Mouse (Mus musculus) ovary, adult 18-20 months (tissue): ENCODE measurements around the gene Atp6v0a4.
A peak's percentile ranks its signal among the peaks of the same experiment; 100 is the strongest.

Source experiments
- DNase-seq: peaks from one replicate; pipeline ENCODE4 v3.0.0; 2022; ENCODE audit warnings: low spot score, mixed read lengths

Atp6v0a4 gene

DNA sequence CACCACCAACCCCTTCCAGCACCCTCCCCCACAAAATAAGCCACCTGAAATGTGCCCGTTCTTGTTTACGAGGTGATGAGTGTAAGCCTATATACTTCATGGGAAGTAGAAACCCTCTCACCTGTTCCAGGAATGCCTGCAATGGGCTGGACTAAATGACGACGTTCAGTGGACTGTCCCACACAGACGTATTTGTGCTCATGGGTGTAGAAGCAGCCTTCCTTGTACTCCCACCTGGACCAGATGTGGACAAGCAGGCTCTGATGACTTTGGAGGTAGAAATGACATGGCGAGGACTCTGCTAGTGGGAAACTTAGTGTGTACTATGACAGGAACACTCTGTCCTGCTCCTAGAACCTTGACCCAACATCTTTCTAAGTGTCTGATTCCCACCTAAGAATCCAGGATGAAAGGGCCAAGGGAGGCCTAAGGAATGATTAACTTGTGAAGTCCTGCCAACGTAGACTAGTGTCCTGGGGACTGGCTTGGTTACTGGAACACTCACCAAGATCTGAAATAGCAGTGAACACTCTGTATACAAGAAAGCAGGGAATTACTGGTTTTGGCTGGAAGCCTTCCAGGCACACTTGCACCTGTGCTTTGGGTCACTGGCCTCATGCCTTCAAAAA, at the start of gene Atp6v0a4:
Gene Atp6v0a4 (minus strand): TSS at position 380 of the 629 bp plus-strand sequence.
- DNase-seq: no peak

DNA sequence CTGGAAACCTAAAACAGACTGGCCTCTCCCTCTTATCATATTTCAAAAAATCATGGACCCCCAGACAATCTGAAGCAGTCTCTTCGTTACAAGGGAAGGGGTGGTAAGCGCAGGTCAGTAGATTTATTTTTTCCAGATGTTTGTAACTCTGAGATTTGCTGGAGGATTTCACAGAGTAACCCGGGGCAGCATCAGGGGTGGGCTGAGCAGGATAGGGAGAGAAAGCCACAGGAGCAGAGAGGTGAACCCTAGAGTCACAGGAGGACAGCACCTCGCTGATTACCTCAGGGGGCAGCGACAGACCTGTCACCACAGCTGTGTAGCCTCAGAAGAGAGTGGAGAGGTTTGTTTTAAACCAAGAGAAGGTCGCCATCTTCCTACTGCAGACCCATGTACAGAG, 41.0 kb upstream of the Atp6v0a4 start:
- no peak for DNase-seq

DNA sequence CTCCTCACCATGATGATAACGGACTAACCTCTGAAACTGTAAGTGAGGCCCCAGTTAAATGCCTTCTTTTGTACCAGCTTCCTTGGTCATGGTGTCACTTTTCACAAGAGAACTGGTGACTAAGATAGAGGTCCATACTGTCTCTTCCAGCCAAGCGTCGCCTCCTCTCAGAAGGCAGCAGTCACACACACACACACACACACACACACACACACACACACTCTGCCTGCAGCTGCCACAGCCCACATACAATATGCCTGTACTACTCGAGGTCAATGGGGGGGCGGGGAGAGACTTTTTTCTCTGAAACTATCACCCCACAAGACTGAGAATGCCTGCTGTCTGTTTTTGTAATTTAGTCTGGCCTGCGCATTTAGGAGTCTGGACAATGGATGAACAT, 40.3 kb upstream of the Atp6v0a4 start:
- no peak for DNase-seq

DNA sequence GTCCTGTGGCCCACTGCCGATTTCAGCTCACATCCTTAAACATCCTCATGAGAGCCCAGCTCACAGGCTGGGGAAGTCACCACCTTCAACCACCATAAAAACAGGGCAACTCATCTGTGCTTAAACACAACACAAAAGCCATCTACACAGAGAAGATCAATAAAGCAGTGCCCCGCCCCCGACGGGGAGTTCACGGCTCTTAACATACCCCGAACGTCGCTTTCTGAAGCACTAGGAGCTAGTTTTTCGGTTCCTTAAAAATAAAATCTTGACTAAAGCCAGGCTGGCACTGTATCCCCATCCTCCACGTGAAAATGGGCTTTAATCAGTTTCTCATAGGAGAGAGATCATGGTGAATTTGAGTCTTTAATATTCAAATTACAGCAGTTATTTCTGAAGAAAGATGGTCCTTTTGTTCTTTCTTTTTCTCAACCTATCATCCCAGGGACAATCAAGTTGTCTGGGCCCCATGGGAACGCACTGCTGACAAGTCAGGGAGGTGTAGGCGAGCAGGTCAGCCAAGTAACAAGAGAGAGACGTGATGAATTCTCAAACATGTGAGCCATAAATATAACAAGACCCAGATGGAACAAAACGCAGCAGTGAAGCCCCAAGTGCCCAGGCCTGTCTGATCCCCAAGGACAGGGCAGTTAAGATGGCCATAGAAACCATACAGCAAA, 38.6 kb upstream of the Atp6v0a4 start:
- no peak for DNase-seq

DNA sequence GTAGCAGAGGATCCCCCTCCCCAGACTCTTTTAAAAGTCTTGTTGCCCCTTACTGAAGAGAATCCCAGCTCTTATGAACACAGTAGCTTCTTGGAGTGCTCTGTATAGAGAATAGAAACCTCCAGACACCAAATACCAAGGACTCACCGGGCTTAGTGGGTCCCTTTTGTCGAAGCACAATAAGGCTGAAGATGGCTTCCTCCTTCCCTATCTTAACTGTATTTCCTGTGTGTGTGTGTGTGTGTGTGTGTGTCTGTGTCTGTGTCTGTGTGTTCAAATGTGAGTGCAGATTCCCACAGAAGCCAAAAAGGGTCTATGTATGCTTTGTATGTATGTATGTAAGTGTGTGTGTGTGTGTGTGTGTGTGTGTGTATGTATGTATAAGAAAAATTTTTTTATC, 36.2 kb upstream of the Atp6v0a4 start:
- no peak for DNase-seq

DNA sequence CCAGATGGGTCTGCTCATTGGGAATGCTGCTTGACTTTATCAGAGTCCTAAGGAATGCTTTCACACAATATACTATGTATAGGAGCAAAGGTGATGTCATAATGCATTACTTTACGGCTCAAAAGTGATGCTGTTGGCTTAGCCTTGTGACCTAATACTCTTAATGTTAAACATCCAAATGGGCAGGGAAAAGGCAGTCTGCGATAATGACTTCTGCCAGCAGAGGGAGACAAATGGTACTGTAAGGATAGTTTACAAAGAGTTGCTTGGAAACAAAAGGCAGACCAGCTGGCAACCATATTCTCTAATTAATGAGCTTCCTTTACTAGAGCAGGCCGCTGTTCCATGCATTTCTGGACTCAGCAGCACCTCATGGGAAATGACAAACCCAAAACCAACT, 35.7 kb upstream of the Atp6v0a4 start:
- DNase-seq: peak; percentile 27

DNA sequence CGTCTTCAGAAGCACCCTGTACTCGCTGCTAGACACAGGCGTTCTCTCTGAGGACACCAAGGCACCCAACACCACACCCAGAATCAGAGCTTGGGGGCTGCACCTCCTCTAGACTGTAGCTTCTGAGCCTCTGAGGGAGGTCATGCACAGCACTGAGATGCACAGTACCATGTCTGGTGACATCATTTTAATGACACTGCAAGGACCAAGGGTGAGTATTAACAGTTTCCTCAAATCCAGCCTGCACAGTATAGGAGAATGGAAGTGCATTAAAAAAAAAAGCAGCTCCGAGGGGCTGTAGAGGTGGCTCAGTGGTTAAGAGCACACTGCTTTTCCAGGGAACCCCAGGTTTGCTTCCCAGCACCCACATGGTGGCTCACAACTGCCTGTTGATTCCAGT, 35.2 kb upstream of the Atp6v0a4 start:
- no peak for DNase-seq

DNA sequence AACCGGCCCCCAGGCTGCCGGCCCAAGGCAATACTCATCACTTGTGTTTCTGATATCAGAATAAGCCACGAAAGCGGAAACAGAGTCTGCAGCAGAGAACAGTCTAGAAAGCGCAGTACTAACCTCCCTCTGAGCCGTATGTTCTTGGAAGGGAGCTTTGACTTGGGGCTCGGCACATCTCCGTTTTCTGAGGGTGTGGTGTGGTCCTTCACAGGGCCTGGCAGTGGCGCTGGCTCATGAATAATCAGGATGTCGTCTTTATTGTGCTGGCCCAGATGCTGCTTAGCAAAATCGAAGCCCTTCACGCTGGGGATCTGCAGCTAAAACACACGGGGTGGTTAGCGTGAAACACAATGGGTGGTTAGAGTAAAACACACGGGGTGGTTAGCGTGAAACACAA, 33.5 kb upstream of the Atp6v0a4 start:
- DNase-seq: no peak

DNA sequence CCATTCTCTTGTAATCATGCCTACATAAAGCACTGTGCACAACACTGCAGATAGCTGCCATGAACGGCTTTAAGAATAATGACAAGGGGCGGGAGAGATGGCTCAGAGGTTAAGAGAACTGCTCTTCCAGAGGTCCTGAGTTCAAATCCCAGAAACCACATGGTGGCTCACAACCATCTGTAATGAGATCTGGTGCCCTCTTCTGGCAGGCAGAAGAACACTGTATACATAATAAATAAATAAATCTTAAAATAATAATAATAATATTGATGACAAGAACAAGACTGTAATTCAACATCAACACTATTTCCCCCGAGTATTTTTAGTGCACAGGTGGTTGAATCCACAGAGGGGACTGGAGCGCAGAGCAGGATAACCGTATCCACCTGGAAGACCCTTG, 31.8 kb upstream of the Atp6v0a4 start:
- no peak for DNase-seq

DNA sequence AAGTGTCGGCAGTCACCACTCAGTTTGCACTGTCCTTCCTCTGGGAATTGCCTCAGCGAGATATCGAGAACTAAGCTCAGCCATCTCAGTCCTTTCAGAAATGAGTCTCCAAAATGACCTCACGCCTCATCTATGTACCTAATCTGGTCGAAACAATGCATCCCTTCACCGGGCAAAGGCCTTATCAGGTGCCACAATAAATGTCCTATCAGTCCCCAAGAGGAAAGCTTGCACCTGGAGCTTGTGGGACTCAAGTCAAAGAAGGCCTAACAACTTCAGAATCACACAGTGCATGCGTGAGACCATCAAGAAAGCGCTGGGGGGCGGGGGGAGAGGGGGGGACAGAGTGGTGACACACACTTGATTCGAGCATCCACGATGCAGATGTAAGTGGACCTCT, 27.9 kb upstream of the Atp6v0a4 start:
- no peak for DNase-seq

DNA sequence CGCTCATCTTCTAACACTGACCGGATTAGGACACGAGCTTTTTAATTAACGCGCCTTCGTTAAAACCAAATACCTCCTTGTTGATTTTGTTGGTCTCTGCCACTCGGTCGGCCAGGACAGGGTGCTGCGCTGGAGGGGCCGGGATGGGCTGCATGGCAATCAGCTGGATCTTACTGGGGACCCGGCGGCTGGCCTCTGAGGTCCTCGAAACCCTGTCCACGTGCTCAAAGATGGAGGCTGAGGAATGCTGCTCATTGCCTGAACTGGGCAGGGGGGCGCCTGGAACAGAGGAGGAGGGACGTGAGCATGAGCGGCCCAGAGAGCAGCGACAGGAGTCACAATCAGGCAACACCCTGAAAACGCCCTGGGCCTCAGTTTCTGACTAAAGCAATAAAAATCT, 25.1 kb upstream of the Atp6v0a4 start:
- no peak for DNase-seq

DNA sequence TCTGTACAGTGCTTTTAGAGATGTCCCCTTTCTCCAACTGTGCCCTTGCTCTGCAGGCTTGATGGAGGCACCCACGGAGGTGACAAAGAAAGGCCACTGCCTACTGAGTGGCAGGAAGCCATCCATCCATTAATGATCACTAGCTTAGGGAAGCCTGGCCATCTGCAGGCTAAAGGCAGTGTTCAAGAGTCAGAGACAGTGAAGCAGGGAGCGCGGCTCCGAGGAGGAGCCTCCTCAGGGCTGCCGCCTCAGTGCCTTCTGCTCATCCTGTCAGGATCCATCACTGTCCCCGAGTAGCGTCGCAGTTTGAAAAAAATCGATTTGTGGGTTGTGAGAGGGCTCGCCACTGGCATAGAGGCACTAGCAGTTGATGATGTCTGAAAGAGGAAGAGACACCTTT, 24.2 kb upstream of the Atp6v0a4 start:
- no peak for DNase-seq

DNA sequence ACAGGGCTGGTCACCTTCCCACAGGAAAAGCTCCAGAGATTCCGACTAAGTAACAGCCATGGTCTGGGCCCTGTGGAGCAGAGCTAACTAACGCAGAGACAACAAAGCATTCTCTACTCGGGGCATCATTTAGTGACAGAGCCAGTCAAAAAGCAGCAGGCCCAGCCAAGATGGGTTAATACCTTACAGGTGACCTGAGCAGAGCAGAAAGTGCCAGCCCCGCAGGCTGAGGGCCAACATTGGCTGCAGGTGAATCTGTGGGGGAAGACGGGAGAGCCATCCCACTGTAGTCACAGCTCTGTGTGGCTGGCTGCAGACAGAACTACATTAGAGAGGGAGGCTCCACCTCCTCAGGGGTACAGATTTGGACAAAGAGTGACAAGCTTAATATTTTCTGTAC, 22.9 kb upstream of the Atp6v0a4 start:
- no peak for DNase-seq

DNA sequence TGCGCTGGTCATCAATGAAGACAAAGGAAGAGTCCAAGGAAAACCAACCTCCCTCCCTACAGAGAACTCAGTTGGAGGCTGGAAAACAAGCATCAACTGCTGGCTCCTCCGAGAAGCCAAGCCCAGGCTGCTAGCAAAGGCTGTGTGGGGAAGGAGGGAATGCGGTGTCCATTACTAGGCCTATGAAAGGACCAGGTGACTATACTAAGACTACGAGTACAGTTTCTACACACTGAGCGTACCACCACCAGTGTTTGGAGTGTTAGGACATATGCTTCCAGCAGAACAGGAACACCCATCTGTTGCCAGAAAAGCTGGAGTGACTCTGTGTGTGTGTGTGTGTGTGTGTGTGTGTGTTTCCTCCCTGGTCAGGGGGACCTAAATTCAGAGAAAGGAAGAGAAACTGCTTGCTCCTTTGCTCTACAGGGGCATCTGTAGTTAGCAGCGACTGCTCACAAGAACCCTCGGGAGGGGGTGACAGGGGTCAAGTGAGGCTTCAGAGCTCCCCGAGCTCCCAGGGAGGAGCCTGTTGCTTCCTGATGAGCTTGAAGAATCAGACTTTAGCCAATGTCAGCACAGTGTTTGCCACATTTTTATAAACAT, 21.2 kb upstream of the Atp6v0a4 start:
- DNase-seq: no peak

DNA sequence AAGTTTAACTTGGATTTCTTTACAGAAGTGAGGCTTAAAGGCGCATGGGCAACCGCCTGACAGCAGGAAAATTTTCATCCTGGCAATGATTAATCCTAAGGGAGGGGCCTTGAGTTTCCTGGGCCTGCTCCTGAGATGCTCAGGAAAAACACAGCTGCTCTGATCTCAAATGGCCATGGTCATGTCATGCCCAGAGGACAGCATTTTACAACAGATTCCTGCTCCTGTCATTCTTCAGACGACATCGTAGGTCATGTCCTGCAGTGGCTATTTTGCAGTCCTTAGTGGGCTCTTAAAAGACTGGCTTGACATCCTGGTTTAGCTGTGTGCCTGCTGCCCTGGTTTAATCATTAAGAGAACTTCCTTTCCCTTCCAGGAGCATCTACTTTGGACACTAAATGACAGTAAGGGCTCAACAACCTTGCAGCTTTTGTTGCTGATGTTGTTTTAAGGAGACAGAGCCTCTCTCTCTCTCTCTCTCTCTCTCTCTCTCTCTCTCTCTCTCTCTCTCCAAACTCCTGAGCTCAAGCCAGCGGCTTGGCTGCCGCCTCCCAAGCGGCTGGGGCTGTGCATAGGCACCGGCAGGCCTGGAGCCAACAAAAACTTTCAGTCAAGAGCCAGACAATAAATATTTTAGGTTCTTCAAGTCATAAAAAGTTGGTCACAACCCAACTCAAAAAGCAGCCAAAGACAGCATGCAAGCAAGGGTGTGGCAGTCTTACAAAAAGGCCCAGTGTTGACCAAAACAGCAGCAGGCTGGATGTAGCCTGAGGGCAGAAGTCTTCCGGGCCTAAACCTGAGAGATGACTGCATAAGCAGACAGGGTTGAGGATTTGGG, 20.0 kb upstream of the Atp6v0a4 start:
- peak; percentile 48 for DNase-seq

DNA sequence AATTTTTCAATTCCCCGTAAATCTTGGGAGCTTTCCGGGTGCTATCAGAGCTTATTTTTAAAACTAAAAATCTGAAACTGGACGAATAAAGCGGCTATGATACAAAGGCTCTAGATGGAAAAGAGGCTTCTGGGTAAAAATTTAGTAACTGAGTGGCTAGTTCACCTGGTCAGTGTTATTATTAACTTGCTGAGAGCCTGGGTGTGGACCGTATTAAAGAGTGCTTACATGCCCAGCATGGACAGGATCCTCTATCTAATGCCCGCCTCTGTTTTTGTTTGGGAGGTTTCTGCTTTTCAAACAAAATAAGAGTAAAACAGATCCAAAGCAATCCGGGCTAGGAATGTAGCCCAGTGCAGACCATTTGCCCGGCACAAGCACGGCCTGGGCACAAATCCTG, 16.0 kb upstream of the Atp6v0a4 start:
- DNase-seq: no peak

DNA sequence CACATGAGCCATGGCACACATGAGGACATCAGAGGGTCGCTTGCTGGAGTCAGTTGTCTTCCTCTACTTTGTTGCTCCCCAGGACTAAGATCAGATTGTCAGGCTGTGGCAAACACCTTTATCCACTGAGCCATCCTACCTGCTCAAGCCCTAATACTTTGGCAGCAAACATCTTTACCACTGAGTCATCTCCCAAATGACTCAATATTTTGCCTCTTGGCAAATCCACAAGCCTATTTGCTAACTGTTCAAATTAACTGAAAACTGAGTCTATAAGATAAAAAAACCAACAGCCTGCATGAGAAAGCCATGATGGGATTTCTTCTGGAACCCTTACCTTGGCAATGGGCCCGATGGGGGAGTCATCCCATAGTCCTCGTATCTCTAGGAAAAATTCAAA, 14.7 kb upstream of the Atp6v0a4 start:
- DNase-seq: no peak

DNA sequence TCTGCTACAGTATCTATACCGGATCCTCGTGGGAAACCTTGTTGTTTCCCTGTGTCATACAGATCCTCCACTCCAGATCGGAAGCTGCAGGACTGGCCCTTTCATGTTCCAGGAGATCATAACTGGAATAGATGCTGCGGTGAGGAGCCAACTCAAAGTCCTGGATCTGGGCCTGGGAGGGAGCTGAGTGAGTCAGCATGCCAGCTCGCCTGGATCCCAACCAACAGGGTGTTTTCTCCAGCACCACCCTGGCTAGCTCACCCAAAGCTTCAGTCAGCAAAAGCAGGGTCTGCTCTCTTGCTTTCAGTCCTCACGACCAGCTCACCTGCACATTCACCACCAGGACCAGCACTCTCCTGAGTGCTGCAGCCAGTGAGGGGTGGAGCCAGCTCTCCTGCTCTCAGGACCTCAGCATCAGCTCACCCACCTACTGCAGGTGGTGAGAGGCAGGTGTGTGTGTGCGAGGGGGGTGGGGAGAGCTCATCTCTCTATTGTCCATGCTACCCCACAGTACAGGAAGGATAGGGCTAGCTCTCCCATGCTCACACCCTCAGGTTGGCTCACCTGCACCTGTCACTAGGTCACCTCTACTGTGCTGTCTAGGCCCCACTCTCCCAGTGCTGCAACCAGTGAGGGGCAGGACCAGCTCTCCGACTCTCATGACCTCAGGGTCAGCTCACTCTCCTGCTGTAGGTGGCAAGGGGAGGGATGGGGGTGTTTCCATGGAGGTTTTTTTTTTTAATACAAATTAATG, 10.6 kb upstream of the Atp6v0a4 start:
- no peak for DNase-seq

DNA sequence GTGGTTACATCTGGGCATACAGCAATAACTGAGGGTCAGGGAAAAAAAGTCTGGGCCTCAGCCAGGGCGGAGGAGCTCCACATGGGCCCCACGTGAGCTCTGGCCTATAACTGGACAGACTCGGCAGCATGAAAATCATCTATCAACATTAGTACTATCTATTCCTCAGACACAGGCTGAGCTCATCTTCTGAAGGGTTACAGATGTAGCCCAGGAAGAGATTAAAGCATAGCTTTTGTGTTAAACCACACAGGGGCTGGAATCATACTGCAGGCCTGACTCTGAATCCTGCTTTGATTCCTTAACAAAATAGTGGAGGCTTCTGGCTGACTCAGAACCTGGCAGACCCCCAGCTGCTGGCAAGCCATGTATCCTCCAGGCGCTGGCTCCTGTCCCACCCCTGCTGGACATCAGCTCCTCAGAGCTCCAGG, 7.4 kb upstream of the Atp6v0a4 start:
- peak; percentile 57 for DNase-seq

DNA sequence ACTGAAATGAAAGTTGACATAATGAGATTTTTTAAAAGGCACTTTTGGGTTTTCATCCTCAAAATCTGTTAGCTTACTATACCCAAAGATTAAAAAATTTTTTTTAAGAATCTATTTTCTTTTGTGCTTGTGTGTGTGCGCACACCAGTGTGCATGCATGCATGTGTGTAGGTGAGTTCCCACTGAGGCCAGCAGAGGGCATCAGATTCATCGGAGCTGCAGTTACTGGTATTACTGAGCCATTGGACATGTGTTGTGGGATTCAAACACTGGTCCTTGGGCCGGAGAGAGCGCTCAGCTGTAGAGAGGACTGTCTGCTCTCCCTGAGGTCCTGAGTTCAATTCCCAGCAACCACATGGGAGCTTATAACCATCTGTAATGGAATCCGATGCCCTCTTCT, 5.5 kb upstream of the Atp6v0a4 start:
- DNase-seq: no peak

DNA sequence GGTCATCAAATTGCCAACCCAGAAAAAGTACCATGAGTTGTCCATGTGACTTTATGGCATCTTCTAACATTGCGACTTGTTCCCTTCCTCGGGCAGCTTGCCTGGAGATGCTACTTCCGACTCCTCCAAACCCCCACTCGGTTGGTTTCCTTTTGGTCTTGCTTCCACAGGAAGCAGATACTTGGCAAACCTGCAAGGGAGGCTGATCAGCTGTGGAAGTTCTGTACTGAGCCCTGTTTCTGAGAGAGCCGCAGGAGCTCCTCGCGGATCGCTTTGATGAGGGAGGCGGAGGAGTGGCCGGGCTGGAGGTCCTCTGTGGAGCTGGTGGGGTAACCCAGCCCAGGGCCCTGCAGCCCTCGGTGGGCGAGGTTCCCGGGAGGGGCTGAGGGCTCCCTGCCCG, 3.7 kb upstream of the Atp6v0a4 start:
- no peak for DNase-seq

DNA sequence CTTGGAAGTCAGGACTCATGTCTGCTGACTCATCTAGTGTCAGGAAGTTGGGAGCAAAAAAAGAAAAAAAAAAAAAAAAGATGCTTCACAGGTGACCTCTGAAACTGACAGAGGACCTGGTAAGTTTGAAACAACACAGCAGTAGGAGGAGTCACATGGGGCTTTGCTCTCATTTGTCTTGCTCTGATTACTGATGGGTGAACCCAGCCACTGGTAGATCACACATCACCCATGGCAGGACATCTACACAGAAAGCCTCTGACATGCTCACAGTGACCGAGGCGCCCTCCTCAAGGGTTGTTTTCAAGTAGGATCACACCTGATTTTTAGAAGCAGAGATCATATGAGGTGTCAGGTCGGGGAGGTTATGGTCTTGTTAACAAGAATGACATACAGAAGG, 1.1 kb upstream of the Atp6v0a4 start:
- no peak for DNase-seq
